Mouse (Mus musculus): ENCODE results near the gene S100a4. TPM values are rescaled to one million over a fixed set of nuclear protein-coding genes. Genes with fewer than 3 reads are reported as not detected.

S100a4 gene
- polyA plus RNA-seq (2015; fragmentation: Illumina TruSeq; extraction: RNeasy Lipid Tissue Mini Kit (QIAGEN cat#74804); ENCODE audit: insufficient read depth, low read depth, low replicate concordance), result 10.9 TPM

DNA sequence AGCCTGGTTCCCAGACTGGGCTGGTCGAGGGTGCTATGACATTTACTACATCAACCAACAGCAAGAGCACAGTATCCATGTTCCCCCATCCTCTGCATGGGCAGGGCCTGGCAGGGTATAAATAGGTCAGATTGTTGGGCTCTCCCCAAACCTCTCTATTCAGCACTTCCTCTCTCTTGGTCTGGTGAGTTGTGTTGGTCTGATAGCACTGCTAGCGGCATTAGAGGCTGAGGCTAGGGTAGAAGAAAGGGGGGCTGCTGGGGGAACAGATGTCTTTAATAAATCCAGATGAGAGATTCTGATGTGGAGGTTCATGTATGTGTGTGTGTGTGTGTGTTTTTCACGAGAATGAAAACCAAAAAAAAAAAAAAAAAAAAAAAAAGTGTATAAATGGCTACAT is at the start of gene S100a4:
Gene S100a4 (plus strand): TSS at position 149 of the 400 bp plus-strand sequence.

DNA sequence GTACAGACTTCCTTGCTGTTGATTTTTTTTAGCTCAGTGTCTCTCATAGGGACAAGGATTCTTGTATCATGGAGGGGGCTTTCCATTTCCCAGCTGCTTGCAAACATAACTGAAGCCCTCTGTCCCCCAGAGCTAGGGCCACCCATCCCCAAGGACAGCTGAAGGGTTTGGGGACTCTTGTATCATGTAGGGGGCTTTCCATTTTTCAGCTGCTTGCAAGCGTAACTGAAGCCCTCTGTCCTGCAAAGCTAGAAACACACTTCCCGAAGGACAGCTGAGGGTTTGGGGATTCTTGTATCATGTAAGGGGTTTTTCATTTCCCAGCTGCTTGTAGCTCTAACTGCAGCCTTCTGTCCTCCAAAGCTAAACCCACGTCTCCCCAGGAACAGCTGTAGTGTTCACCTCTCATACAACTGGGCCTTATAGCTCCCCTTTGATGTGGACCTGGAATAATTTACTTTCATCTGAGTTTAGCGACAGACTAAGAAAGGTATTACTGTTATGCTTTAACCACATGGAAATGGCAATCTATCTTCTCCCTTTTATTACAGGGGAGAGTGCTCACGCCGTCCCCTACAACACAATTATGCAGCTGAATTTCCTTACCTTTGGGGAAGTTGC is 43.5 kb upstream of the S100a4 start, which contains the start of gene S100a3:
Gene S100a3 (plus strand): TSS at position 571 of the 621 bp plus-strand sequence.

DNA sequence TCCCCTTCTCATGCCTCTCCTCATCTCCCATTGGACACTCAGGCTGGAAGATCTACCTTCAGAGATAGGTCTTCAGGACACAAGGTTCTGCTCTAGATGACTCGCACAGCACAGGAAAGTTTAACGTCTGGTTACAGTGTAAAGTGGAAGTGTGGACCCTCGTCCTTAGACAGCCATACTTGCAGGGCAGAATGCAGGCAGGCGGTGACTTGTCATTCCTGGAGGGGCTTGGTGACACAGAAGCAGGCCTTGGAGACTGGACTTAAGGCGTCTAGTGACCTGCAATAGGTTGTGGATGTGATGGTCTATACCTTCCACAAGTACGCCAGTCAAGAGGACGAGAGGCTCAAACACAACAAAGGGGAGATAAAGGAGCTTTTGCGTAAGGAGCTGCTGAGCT is 13.6 kb upstream of the S100a4 start, which contains the start of gene S100a2:
Gene S100a2 (plus strand): TSS at position 301 of the 400 bp plus-strand sequence.

DNA sequence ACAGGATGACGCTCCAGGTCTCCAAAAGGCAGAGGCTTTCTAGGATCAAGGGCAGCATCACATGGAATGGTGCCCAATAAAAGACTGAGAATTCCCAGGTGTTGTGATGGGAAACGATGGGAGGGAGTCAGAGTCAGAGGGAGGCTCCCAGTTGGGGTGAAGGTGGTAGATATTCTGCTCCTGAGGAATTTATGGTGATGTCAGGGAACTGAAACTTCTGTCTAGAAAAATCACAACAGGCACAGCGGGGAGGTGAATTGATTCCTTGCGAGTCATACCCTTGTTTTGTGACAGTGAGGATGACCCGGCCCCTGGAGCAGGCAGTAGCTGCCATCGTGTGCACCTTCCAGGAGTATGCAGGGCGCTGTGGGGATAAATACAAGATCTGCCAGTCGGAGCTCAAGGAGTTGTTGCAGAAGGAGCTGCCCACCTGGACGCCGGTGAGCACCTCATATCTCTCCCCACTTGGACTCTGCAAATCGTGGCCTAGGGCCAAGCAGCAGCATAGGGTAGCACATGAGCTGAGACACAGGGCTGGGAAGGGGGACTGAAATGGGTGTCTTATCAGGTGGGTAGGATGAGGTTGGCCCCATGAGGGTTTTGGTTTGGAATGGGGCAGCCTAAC is 2.0 kb upstream of the S100a4 start, which contains the start of gene Gm42674:
Gene Gm42674 (plus strand): TSS at position 419 of the 625 bp plus-strand sequence.

DNA sequence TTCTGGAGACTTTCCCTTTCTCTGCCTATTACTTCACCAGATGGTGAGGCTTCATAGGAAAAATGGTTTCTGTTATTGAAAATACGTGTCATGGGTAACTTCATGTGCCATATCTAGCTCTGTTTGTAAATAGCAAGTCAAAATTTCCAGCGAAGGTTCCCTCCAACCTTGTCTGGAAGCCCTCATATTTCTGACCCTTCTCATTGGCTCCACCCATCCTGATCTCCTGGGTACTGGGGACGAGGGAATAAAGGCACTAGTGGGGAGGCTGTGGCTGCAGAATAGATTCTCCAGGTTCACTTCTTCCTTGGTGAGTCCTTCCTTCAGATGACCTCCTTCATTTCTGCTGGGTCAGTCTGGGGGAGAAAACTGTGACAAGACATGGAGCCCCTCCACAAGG is 4.7 kb downstream of the S100a4 start, which contains the start of gene S100a5:
Gene S100a5 (plus strand): TSS at position 301 of the 400 bp plus-strand sequence.

DNA sequence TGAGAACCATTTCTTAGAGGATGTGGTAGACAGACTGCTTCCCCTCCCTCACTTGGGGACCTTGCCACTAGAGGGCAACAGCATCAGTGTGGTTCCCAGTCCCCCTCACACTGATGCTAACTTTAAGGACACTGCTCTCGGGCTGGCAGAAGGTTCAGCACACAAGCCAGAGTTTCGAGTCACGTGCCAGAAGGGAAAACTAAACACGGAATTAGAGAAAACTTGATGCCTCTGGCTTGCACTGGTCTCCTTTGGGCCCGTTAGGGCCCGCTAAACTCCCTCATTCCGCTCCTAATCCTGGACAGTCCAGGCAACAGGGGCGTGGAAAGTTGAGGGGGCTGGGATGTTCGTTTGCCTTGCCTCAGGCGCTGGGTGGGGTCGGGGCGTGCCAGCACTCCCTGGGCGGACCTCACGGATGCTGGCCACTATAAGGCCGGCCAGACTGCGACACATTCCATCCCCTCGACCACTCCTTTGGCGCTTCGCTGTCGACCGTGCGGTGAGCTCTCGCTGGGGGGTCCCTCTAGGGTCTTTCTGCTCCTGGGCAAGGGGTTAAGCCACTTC is 9.2 kb downstream of the S100a4 start, which contains the start of gene S100a6:
Gene S100a6 (plus strand): TSS at position 155 of the 564 bp plus-strand sequence.

DNA sequence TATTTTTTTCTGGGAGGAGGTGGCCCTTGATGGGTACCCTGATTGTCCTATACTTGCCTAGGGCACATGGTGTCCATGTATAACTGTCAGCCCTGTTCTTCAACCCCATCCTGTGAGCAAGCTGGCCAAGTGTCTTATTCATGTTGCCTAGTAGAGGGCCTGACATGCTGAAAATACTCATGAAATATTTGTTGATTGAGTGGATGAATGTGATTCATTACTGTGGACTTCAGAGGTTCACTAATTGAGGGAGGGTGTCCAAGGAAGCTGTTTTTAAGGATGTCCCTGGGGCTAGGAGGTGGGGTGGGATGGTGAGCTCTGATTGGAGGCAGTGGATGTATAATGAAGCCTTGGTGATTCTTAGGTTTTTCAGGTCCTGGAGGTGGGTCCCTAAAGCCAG is 50.1 kb downstream of the S100a4 start, which contains the start of gene S100a7a:
Gene S100a7a (plus strand): TSS at position 301 of the 400 bp plus-strand sequence.

Other genes with a start within 250 kb of the S100a4 start
- 6.5 TPM for gene Slc27a3, start 213.8 kb upstream of the S100a4 start, polyA plus RNA-seq (2015; fragmentation: Illumina TruSeq; extraction: RNeasy Lipid Tissue Mini Kit (QIAGEN cat#74804); ENCODE audit: insufficient read depth, low read depth, low replicate concordance)
- gene Ints3, start 170.1 kb upstream of the S100a4 start, polyA plus RNA-seq (2015; fragmentation: Illumina TruSeq; extraction: RNeasy Lipid Tissue Mini Kit (QIAGEN cat#74804); ENCODE audit: insufficient read depth, low read depth, low replicate concordance), result 12.9 TPM
- 24.0 TPM for gene Npr1, start 137.9 kb upstream of the S100a4 start, polyA plus RNA-seq (2015; fragmentation: Illumina TruSeq; extraction: RNeasy Lipid Tissue Mini Kit (QIAGEN cat#74804); ENCODE audit: insufficient read depth, low read depth, low replicate concordance)
- 10.1 TPM for gene Ilf2, start 127.6 kb upstream of the S100a4 start, polyA plus RNA-seq (2015; fragmentation: Illumina TruSeq; extraction: RNeasy Lipid Tissue Mini Kit (QIAGEN cat#74804); ENCODE audit: insufficient read depth, low read depth, low replicate concordance)
- gene Snapin, start 112.7 kb upstream of the S100a4 start, polyA plus RNA-seq (2015; fragmentation: Illumina TruSeq; extraction: RNeasy Lipid Tissue Mini Kit (QIAGEN cat#74804); ENCODE audit: insufficient read depth, low read depth, low replicate concordance), result 11.3 TPM
- 22.0 TPM for gene Chtop, start 94.3 kb upstream of the S100a4 start, polyA plus RNA-seq (2015; fragmentation: Illumina TruSeq; extraction: RNeasy Lipid Tissue Mini Kit (QIAGEN cat#74804); ENCODE audit: insufficient read depth, low read depth, low replicate concordance)
- 42.7 TPM for gene S100a1, start 89.4 kb upstream of the S100a4 start, polyA plus RNA-seq (2015; fragmentation: Illumina TruSeq; extraction: RNeasy Lipid Tissue Mini Kit (QIAGEN cat#74804); ENCODE audit: insufficient read depth, low read depth, low replicate concordance)
- gene S100a13, start 89.3 kb upstream of the S100a4 start, polyA plus RNA-seq (2015; fragmentation: Illumina TruSeq; extraction: RNeasy Lipid Tissue Mini Kit (QIAGEN cat#74804); ENCODE audit: insufficient read depth, low read depth, low replicate concordance), result 22.3 TPM
- not detected for gene S100a14, start 76.9 kb upstream of the S100a4 start, polyA plus RNA-seq (2015; fragmentation: Illumina TruSeq; extraction: RNeasy Lipid Tissue Mini Kit (QIAGEN cat#74804); ENCODE audit: insufficient read depth, low read depth, low replicate concordance)
- gene S100a16, start 66.5 kb upstream of the S100a4 start, polyA plus RNA-seq (2015; fragmentation: Illumina TruSeq; extraction: RNeasy Lipid Tissue Mini Kit (QIAGEN cat#74804); ENCODE audit: insufficient read depth, low read depth, low replicate concordance), result 41.8 TPM
- not detected for gene S100a3, start 43.2 kb upstream of the S100a4 start, polyA plus RNA-seq (2015; fragmentation: Illumina TruSeq; extraction: RNeasy Lipid Tissue Mini Kit (QIAGEN cat#74804); ENCODE audit: insufficient read depth, low read depth, low replicate concordance)
- gene S100a2, start 13.5 kb upstream of the S100a4 start, polyA plus RNA-seq (2015; fragmentation: Illumina TruSeq; extraction: RNeasy Lipid Tissue Mini Kit (QIAGEN cat#74804); ENCODE audit: insufficient read depth, low read depth, low replicate concordance), result not detected
- not detected for gene Gm42674, start 1.9 kb upstream of the S100a4 start, polyA plus RNA-seq (2015; fragmentation: Illumina TruSeq; extraction: RNeasy Lipid Tissue Mini Kit (QIAGEN cat#74804); ENCODE audit: insufficient read depth, low read depth, low replicate concordance)
- gene S100a5, start 4.8 kb downstream of the S100a4 start, polyA plus RNA-seq (2015; fragmentation: Illumina TruSeq; extraction: RNeasy Lipid Tissue Mini Kit (QIAGEN cat#74804); ENCODE audit: insufficient read depth, low read depth, low replicate concordance), result not detected
- 248 TPM for gene S100a6, start 9.1 kb downstream of the S100a4 start, polyA plus RNA-seq (2015; fragmentation: Illumina TruSeq; extraction: RNeasy Lipid Tissue Mini Kit (QIAGEN cat#74804); ENCODE audit: insufficient read depth, low read depth, low replicate concordance)
- gene S100a7a, start 50.2 kb downstream of the S100a4 start, polyA plus RNA-seq (2015; fragmentation: Illumina TruSeq; extraction: RNeasy Lipid Tissue Mini Kit (QIAGEN cat#74804); ENCODE audit: insufficient read depth, low read depth, low replicate concordance), result 0.89 TPM
- gene S100a8, start 65.2 kb downstream of the S100a4 start, polyA plus RNA-seq (2015; fragmentation: Illumina TruSeq; extraction: RNeasy Lipid Tissue Mini Kit (QIAGEN cat#74804); ENCODE audit: insufficient read depth, low read depth, low replicate concordance), result not detected
- not detected for gene S100a9, start 92.0 kb downstream of the S100a4 start, polyA plus RNA-seq (2015; fragmentation: Illumina TruSeq; extraction: RNeasy Lipid Tissue Mini Kit (QIAGEN cat#74804); ENCODE audit: insufficient read depth, low read depth, low replicate concordance)
- gene Pglyrp4, start 123.1 kb downstream of the S100a4 start, polyA plus RNA-seq (2015; fragmentation: Illumina TruSeq; extraction: RNeasy Lipid Tissue Mini Kit (QIAGEN cat#74804); ENCODE audit: insufficient read depth, low read depth, low replicate concordance), result not detected
- not detected for gene Gm5849, start 174.1 kb downstream of the S100a4 start, polyA plus RNA-seq (2015; fragmentation: Illumina TruSeq; extraction: RNeasy Lipid Tissue Mini Kit (QIAGEN cat#74804); ENCODE audit: insufficient read depth, low read depth, low replicate concordance)

All from pancreas, adult 10 weeks (tissue).